Mouse (Mus musculus): ENCODE results near the gene Mrtfa. TPM values are rescaled to one million over a fixed set of nuclear protein-coding genes. Genes with fewer than 3 reads are reported as not detected.

Mrtfa gene
- polyA plus RNA-seq (2015; fragmentation: Nextera tagmentation; extraction: Ambion mirVana): 29.4 and 29.7 TPM in 2 replicates

DNA sequence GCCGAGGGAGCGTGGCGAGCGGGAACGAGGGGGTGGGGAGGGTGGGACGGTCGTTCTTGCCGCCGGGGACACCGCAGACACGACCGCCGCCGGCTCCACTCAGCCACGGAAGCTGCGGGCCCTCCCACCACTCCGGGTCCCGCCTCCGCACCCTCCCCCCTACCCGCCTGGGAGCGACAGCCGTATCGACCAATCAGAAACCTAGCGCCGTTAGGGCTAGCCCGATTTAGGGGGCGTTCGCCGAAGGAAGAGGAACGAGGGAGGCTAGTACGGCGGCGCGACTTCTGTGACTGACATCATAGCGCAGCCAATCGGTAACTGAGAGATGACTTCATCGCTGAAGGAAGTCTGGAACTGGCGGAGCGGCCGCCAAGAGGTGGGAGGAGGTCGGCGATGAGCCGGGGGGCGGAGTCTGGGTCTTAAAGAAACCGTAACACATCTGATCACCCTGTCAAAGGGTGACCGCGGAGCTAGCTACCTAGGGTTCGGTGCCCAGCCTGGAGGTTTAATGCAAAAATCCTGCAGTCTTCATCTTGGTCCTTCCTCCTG is at the start of gene Mrtfa:
Gene Mrtfa, minus strand, starts transcription at position 128 of the 549 bp plus-strand sequence.
- H3K9me3 ChIP-seq: no peaks in the 10 kb centered on the region
- ATAC-seq (ENCODE audit: low FRiP score, low read depth): peak; percentile 99
- H3K9ac ChIP-seq: peak within 1 kb of the TSS; percentile 89
- WGBS: under 1% methylated on average over 47 of the region's 48 CpGs
- peak within 1 kb of the TSS; percentile 65 for H3K4me2 ChIP-seq
- H3K4me1 ChIP-seq (replicated peaks): peaks cover 26% of the 10 kb centered on the region
- H3K36me3 ChIP-seq: no peaks in the 10 kb centered on the region
- peak within 1 kb of the TSS; percentile 91 for H3K4me3 ChIP-seq
- H3K27ac ChIP-seq (replicated peaks): peak within 1 kb of the TSS; percentile 85
- H3K27me3 ChIP-seq: no peaks in the 10 kb centered on the region

DNA sequence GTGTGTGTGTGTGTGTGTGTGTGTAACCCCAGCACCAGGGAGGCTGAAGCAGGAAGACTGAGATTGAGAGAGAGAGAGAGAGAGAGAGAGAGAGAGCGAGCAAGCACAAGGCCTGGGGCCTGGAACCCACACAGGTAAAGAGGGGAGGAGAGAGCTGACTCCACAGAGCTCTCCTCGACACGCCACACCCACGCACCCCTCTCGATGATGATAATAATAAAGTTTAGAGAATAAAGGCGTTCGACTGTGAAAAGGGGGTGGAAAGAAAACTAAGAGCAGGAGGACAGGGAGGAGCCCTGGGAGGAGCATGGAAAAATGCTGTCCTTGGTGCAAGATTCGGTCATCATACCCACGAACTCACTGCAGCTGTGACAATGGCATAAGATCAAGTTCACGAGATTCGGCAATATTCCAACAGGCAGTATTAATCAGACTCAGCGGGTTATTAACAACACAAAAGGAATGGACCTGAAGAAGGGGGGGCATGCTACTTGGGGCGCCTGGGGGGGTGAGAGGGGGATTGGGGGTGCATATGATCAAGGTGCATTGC is 49.3 kb upstream of the Mrtfa start:
- no peak for ATAC-seq (ENCODE audit: low FRiP score, low read depth)
- Histone ChIP-seq H3K4me1 (replicated peaks) (peaks cover 16% of the 10 kb centered on the region), H3K9ac (no peak overlapping the region), H3K4me3 (no peak overlapping the region), H3K27me3 (0 out of 2 replicates have a peak, but pooled peaks cover 3% of the 10 kb centered on the region), H3K9me3 (no peaks in the 10 kb centered on the region), H3K27ac (replicated peaks) (no peak overlapping the region), H3K4me2 (no peak overlapping the region), H3K36me3 (no peaks in the 10 kb centered on the region)
- WGBS: 68% methylated on average over 13 of the region's 13 CpGs

GRCm38 (mm10) chr15:81239261-81239660 is 48.7 kb upstream of the Mrtfa start:
- H3K9ac ChIP-seq: no peak overlapping the region
- 0 out of 2 replicates have a peak, but pooled peaks cover 3% of the 10 kb centered on the region for H3K27me3 ChIP-seq
- H3K9me3 ChIP-seq: no peaks in the 10 kb centered on the region
- no peak overlapping the region for H3K4me3 ChIP-seq
- 27% methylated on average over 7 of the region's 7 CpGs for whole genome bisulfite sequencing
- no peak overlapping the region for H3K27ac ChIP-seq (replicated peaks)
- no peak for ATAC-seq (ENCODE audit: low FRiP score, low read depth)
- H3K4me2 ChIP-seq: no peak overlapping the region
- H3K36me3 ChIP-seq: no peaks in the 10 kb centered on the region
- H3K4me1 ChIP-seq (replicated peaks): peaks cover 19% of the 10 kb centered on the region

DNA sequence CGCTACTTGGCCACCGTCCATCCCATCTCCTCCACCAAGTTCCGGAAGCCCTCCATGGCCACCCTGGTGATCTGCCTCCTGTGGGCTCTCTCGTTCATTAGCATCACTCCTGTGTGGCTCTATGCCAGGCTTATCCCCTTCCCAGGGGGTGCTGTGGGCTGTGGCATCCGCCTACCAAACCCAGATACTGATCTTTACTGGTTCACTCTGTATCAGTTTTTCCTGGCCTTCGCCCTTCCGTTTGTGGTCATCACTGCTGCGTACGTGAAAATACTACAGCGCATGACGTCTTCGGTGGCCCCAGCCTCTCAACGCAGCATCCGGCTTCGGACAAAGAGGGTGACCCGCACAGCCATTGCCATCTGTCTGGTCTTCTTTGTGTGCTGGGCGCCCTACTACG is 46.9 kb upstream of the Mrtfa start:
- Histone ChIP-seq H3K27ac (replicated peaks) (no peak overlapping the region), H3K4me2 (no peak overlapping the region), H3K9me3 (no peaks in the 10 kb centered on the region), H3K9ac (no peak overlapping the region), H3K27me3 (0 out of 2 replicates have a peak, but pooled peaks cover 3% of the 10 kb centered on the region), H3K4me1 (replicated peaks) (peaks cover 19% of the 10 kb centered on the region), H3K4me3 (no peak overlapping the region), H3K36me3 (no peaks in the 10 kb centered on the region)
- ATAC-seq (ENCODE audit: low FRiP score, low read depth): no peak
- WGBS: 94% methylated on average over 18 of the region's 18 CpGs

- H3K36me3 ChIP-seq: no peaks in the 10 kb centered on the region
- peaks cover 19% of the 10 kb centered on the region for H3K4me1 ChIP-seq (replicated peaks)
- peak overlapping the region; percentile 88 for H3K4me2 ChIP-seq
- H3K9me3 ChIP-seq: no peaks in the 10 kb centered on the region
- 3% methylated on average over 8 of the region's 8 CpGs for WGBS
- ATAC-seq (ENCODE audit: low FRiP score, low read depth): no peak
- H3K27me3 ChIP-seq: 0 out of 2 replicates have a peak, but pooled peaks cover 3% of the 10 kb centered on the region
- H3K4me3 ChIP-seq: peak overlapping the region; percentile 52
- peak overlapping the region; percentile 53 for H3K9ac ChIP-seq
- peak overlapping the region; percentile 52 for H3K27ac ChIP-seq (replicated peaks)
Measured at GRCm38 (mm10) chr15:81236062-81236461, 45.5 kb upstream of the Mrtfa start.

DNA sequence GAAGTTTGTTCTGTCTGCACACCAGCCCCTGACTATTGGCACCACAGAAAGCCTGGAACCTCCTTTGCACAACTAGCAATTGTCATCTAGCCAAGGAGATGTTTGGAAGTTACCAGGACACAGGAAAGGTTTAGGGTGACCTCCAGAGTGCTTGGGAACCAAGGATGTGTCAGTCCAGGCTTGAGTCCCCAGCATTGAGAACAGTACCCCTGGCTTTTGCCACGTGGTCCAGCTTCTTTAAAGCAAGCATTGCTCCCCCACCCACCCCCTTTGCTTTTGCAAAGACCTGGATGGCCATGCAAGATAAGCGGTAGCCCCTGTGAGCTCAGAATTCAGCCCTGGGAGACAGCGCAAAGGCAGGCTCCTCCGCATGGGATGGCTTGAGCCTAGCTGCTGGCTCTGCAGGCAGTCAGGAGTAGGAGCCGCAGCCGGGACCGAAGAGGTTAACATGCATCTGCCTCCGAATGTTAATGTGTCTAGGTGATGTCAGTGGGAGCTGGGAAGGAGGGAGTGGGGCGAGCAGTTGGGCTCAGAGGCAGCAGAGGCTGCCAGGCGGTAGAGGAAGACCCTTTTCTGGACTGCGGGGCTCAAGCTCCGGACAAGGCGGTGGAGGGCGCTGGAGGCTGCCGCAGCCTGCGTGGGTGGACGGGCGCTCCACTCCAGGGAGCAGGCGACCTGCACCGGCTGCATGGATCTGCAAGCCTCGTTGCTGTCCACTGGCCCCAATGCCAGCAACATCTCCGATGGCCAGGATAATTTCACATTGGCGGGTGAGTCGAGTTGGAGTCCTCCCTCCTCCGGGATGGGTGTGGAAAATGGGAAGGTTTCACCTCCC is 44.7 kb upstream of the Mrtfa start, which contains the start of gene Mchr1:
Gene Mchr1, plus strand, starts transcription at position 414 of the 835 bp plus-strand sequence.
- Histone ChIP-seq H3K4me2 (peak within 1 kb of the TSS; percentile 88), H3K4me3 (peak within 1 kb of the TSS; percentile 52), H3K9ac (peak within 1 kb of the TSS; percentile 53), H3K27me3 (0 out of 2 replicates have a peak, but pooled peaks cover 3% of the 10 kb centered on the region), H3K4me1 (replicated peaks) (peaks cover 19% of the 10 kb centered on the region), H3K27ac (replicated peaks) (peak within 1 kb of the TSS; percentile 52), H3K36me3 (no peaks in the 10 kb centered on the region), H3K9me3 (no peaks in the 10 kb centered on the region)
- ATAC-seq (ENCODE audit: low FRiP score, low read depth): peak; percentile 87
- under 1% methylated on average over 25 of the region's 25 CpGs for WGBS

DNA sequence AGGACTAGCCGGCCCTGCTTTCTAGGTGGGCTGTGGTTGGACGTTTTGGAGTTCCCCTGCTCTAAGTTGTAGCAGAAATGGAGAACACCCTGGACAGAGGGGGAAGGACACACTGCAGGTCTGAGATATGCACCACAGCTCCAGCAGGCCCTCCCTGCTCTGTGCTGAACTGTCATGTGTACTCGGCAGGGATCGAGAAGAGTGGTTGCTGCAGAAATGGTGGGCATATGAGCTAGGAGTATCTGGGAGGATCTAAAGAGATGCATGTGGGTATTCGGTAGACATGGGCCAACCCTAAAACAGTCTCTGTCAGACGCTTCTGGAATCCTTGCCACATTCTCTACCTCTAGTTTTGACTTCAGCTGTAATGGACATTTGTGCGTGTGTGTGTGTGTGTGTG is 40.8 kb upstream of the Mrtfa start:
- Histone ChIP-seq H3K27ac (replicated peaks) (no peak overlapping the region), H3K4me2 (no peak overlapping the region), H3K4me1 (replicated peaks) (peaks cover 17% of the 10 kb centered on the region), H3K9ac (no peak overlapping the region), H3K36me3 (no peaks in the 10 kb centered on the region), H3K4me3 (no peak overlapping the region), H3K9me3 (no peaks in the 10 kb centered on the region), H3K27me3 (no peaks in the 10 kb centered on the region)
- 84% methylated on average over 7 of the region's 7 CpGs for WGBS
- ATAC-seq (ENCODE audit: low FRiP score, low read depth): no peak

DNA sequence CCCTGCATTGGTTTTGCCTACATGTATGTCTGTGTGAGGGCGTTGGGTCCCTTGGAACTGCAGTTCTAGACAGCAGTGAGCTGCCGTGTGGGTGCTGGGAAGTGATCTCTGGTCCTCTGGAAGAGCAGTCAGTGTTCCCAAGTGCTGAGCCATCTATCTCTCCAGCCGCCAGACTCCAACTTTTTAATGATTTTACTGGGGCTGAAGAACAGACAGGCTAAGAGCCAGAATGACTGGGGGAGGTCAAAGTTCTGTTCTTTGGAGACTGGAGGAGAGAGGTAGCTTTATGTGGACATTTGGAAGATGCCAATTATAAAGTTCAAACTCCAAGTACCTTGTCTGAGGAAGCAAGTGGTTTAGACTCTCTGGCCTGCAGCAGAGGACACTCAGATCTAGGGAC is 39.2 kb upstream of the Mrtfa start:
- WGBS: 78% methylated on average over 3 of the region's 3 CpGs
- Histone ChIP-seq H3K4me2 (no peak overlapping the region), H3K27me3 (no peaks in the 10 kb centered on the region), H3K4me1 (replicated peaks) (peaks cover 2% of the 10 kb centered on the region), H3K27ac (replicated peaks) (no peak overlapping the region), H3K9ac (no peak overlapping the region), H3K9me3 (no peaks in the 10 kb centered on the region), H3K36me3 (no peaks in the 10 kb centered on the region), H3K4me3 (no peak overlapping the region)
- ATAC-seq (ENCODE audit: low FRiP score, low read depth): no peak

DNA sequence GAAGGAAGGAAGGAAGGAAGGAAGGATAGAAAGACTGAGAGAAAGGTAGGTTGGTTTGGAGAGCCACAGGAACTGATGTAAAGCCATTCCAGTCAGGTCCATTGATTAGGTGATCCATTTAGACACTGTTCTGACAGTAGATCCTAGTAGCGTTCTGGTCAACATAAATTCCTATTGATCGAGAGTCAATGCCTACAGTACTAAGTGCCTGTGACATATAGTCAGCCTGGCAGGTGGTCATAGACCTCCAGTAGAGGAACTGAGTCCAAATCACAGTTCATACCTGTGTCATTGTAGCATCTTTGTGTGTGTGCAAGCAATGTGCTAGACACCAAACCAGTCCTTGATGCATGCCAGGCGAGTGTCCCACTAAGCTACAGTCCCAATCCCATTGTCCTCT is 37.7 kb upstream of the Mrtfa start:
- no peaks in the 10 kb centered on the region for H3K36me3 ChIP-seq
- no peaks in the 10 kb centered on the region for H3K9me3 ChIP-seq
- no peak overlapping the region for H3K27ac ChIP-seq (replicated peaks)
- H3K4me1 ChIP-seq (replicated peaks): no peaks in the 10 kb centered on the region
- no peak for ATAC-seq (ENCODE audit: low FRiP score, low read depth)
- no peak overlapping the region for H3K9ac ChIP-seq
- no peaks in the 10 kb centered on the region for H3K27me3 ChIP-seq
- H3K4me3 ChIP-seq: no peak overlapping the region
- H3K4me2 ChIP-seq: no peak overlapping the region
- WGBS: 92% methylated on average over 3 of the region's 3 CpGs

DNA sequence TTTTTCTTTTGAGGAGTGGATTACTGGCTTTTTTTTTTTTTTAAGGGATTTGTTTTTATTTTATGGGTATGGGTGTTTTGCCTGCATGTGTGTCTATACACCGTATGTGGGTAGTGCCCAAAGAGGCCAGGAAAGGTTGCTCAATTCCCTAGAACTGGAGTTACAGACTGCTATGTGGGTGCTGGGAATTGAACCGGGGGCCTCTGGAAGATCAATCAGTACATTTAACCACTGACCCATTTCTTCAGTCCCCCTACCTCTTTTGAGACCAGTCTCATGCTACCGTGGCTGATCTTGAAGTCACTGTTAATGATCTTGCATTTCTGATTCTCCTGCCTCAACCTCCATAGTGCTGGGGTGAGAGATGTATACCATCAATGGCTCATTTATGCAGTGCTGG is 36.7 kb upstream of the Mrtfa start:
- no peaks in the 10 kb centered on the region for H3K27me3 ChIP-seq
- H3K4me3 ChIP-seq: no peak overlapping the region
- no peak overlapping the region for H3K4me2 ChIP-seq
- H3K9ac ChIP-seq: no peak overlapping the region
- H3K4me1 ChIP-seq (replicated peaks): no peaks in the 10 kb centered on the region
- WGBS: 89% methylated on average over 3 of the region's 3 CpGs
- no peaks in the 10 kb centered on the region for H3K36me3 ChIP-seq
- H3K27ac ChIP-seq (replicated peaks): no peak overlapping the region
- H3K9me3 ChIP-seq: no peaks in the 10 kb centered on the region
- ATAC-seq (ENCODE audit: low FRiP score, low read depth): no peak

- Histone ChIP-seq H3K4me3 (no peak overlapping the region), H3K36me3 (no peaks in the 10 kb centered on the region), H3K9me3 (no peaks in the 10 kb centered on the region), H3K4me2 (no peak overlapping the region), H3K27ac (replicated peaks) (no peak overlapping the region), H3K4me1 (replicated peaks) (no peaks in the 10 kb centered on the region), H3K9ac (no peak overlapping the region), H3K27me3 (no peaks in the 10 kb centered on the region)
- 44% methylated on average over 4 of the region's 4 CpGs for WGBS
- ATAC-seq (ENCODE audit: low FRiP score, low read depth): no peak
Measured at GRCm38 (mm10) chr15:81226796-81227195, 36.2 kb upstream of the Mrtfa start.

DNA sequence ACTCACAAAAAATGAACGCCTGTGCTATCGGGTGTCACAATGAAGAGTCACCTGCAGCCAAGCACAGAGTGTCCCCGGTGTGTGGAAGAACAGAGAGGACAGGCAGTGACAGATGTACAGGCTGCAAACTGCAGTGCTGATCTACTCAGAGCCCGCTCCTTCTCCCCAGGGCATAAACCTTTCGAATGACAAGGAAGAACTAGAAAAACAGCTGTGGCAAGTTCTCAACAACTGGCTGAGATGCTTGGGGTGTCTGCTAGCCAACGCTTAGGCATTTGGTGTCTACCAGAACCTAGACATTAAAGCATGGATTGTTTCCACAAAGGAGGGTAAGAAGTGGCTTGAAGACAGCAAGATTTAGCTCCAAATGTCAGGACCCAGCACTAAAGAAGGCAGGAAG is 35.2 kb upstream of the Mrtfa start:
- Histone ChIP-seq H3K4me3 (no peak overlapping the region), H3K27ac (replicated peaks) (no peak overlapping the region), H3K27me3 (no peaks in the 10 kb centered on the region), H3K4me1 (replicated peaks) (no peaks in the 10 kb centered on the region), H3K4me2 (no peak overlapping the region), H3K36me3 (no peaks in the 10 kb centered on the region), H3K9me3 (no peaks in the 10 kb centered on the region), H3K9ac (no peak overlapping the region)
- WGBS: 72% methylated on average over 6 of the region's 6 CpGs
- ATAC-seq (ENCODE audit: low FRiP score, low read depth): no peak
